Mouse (Mus musculus) erythroid progenitor cell, adult 5-6 weeks (primary cell): ENCODE measurements around the gene Pard3. TPM values are rescaled to one million over a fixed set of nuclear protein-coding genes. Genes with fewer than 3 reads are reported as not detected.

Experiments used
- ATAC-seq: replicated peaks from 2 replicates; pipeline ENCODE4 v1.8.0; 2016; ENCODE audit warnings: moderate number of reproducible peaks, mild to moderate bottlenecking, moderate TSS enrichment, inconsistent platforms; ENCODE audit not compliant: poor library complexity, low FRiP score, severe bottlenecking
- total RNA-seq, 2 experiments: library from RNA; stranded (forward) in 1 of 2; stranded (reverse) in 1 of 2; fragments of 150-400 nt in 1 of 2; fragments of 186-747, 209-891 nt in 1 of 2; gene quantifications; 2 replicates each; pipeline versions ENCODE4 v1.2.3 to v1.2.4; 2015 to 2017; ENCODE audit warnings: low replicate concordance in 2 of 2

Gene Pard3
- total RNA-seq, 2 experiments from 2014 or later = 0.15 TPM; not detected in 1

DNA sequence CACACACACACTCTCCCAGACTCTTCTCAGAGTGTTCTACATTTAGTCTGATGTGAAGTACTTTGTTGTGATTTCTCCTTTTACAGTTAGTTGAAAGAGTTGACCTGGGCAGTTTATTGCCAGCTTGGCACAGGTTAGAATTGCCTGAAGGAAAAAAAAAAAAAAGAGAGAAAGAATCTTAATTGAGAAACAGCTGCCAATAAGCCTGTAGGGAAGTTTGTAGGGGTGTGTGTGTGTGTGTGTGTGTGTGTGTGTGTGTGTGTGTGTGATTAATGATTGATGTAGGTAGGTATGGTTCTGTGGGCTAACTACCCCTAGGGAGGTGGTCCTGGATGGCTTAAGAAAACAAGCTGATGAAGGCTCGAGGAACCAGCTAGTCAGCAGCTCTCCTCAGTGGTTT lies 252.1 kb downstream of the Pard3 start:
- ATAC-seq = no peak

DNA sequence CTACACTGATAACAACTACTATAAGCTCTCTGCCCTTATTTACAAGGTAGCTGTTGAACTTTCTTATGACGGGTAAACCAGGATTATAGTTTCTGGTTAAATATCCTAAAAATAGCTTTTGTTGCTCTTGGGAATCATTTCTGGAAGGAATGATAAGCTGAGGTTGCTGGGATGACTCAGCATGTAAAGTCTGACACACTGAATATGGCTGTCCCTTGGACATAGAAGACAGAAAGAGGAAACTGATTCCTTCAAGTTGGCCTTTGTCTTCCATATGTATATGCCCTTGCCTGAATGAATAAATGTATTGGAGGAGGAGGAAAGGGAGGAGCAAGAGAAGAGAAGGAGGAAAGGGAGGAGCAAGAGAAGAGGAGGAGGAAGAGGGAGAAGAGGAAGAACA lies 254.2 kb downstream of the Pard3 start:
- no peak for ATAC-seq

DNA sequence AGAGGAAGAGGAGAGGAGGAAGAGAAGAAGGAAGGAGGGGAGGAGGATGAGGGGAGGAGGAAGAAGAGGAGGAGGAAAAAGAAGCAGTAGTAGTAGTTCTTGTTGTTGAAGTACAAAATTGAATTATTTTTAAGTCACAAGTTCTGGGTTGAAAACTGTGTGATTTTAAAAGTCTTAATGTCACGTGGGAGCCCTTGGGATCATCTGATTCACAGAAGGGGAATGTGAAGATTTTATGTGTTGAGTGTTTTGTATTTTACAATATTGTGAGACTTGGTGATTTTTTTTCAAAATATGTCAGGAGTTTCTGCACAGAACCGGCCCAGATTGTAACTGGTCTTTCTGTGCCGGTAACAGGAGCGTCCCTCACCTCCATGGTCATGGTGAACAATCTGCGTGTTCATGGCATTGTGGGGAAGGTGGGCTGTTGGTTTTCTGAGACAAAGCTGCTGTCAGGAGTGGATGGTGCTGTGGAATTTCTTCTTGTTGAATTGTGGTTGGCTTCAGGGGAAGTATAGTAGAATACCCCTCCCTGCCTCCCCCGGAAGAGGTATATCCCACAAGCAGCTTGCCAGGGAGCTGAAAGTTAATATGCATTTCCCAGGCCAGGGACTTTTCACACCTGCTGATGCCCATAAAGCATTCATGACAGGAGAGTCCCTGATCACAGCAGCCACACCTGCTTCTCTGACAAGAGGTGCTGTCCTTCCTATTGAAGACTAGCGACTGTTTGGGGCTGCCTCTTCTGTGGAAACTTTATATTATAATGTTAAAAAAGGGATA lies 254.9 kb downstream of the Pard3 start:
- no peak for ATAC-seq

DNA sequence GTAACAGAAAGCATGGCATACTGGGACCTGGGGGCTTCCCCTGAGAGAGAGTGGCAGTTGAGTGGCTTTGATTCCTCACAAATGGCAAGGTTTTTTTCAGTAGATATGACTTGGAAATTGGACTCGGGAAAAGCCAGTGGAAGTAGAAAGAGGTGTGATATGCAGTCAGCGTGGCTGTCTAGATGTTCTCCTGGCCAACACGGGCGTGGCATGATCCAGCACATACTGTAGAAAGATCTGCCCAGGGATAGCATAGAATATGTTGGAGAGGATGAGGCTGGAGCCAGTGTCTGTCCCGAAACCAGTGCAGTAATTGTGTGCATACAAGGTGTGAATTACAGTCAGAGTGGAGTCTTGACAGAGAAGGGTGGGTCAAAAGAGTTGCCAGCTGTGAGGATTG lies 257.2 kb downstream of the Pard3 start:
- no peak for ATAC-seq

DNA sequence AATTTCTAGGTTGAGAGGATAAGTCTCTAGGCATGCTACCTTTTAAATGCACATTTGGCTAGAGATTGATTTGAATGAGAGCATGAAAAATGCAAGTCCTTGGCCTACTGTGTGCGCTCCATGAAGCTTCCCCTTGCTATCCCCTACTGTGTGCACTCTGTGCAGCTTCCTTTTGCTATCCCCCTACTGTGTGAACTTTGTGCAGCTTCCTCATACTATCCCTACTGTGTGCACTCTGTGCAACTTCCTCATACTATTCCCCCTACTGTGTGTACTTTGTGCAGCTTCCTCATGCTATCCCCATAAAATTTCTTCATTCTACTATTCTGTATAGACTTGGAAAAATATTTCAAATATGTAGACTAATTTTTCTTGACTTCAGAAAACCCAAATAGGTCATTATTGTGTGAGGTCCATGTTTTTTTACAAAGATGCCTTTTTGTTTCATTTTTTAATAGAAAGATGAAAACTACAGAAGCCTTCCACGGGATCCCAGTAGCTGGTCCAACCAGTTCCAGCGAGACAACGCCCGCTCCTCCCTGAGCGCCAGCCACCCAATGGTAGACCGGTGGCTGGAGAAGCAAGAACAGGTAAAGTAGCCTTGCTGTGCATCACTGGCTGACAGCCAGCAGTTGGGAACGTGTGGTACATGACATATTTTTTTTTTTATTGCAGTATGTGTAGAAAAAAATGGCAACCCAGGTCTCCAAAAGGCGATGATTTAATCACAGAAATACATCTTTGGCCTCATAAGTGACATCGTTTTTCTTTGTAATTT lies 260.1 kb downstream of the Pard3 start:
- no peak for ATAC-seq

DNA sequence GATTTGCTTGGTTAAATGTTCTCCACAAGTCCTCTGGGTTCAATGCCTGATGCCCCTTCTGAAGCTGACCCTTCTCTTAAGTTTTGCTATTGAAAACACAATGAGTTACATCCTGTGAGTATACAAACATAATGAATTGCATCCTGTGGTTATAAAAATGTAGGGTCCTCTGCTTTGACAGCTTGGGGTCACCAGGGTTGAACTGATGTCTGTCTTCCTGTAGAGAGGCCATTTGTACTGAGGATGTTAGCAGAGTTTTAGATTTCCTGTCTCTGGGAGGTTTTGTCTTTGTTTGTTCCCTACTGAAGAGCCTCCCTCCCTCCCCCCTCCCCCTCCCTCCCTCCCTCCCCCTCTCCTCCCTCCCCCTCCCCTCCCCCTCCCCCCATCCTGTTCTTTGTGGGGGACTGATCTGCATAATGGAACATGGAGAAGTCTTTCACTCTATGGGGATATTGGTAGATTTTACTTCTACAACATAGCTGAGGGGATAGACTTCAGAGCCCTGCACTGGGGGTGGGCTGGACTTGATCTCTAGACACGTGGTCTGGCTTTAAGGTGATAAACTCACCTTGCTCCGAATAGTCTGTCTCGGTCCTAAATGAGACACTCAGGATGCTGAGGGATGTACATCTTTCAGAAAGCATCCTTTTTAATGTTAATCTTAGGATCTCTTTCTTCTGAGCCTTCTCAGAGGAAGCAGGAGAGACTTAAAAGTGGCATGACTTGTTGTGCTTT lies 261.3 kb downstream of the Pard3 start:
- no peak for ATAC-seq

DNA sequence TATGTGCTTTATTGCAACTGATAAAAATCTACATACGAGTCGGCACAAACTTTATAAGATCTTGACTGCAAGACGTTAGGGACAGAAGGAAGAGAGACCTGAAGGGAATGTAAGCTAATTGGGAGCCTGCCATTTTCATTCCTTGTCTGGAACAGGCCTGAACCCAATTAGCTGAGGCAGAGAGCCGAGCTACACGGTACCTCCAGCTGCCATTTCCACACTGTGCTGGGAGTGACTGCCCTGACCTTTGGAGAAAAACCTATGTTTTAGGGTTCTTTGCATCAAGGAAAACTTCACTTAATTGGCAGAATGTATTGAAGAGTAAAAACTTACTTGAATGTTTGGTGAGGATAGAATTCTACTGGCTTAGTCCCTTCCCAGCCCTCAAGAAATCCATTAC lies 262.1 kb downstream of the Pard3 start:
- no peak for ATAC-seq

DNA sequence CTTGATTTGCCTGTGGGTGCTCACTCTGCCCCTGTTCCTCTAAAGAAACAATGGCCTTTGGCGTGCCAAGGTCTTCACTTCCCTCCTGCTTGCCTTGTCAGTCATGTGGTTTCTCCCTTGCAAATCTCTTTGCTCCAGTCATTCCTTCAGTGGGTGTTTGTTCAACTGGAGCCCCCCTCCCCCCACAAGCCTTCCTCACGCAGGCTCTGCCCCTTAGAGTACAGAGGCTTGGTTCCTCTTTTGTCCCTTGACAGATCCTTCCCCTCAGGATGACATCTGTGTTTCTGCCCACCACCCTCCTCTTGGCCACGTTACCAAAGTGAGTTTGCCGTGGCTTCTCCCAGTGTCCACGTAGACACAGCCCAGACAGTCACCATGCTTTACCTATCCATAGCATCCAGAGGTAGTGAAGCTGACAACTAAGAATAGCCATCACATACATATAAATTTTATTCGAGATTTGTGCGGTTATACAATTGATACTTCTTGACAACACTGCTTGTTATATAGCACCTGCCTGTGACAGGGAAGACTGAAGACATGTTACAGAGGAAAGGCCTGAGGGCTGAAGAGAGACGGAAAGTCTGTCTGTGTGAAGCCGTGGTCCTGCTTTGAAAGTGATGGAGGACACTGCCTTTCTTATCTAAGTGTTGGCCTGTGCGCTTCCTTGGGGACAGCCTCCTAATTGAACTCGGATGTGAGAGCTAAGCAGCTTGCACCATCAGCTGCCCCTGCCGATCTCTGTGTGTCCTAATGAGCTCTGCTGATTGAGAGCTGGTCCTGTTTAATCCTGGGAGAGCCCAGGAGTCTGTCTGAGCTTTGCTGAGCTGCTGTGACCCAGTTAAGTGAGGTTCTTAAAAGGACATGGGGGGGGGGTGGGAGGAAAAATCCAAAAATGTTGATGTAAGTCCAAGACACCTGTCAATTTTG lies 266.8 kb downstream of the Pard3 start:
- no peak for ATAC-seq

DNA sequence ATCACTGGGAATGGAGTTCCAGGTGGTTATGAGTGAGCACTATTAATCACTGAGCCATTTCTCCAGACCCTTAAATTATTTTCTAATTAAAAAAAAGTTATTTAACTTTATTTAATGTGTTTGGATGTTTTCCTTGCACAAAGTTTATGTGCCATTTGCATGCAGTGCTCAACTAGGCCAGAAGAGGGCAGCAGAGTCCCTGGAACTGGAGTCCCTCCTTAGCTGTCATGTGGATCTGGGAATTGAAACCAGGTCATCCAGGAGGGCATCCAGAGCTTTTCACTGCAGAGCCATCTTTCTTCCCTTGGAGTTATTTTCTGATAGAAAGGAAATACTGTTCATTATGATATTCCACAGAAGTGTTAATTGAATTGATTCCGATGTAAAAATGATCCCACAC lies 268.1 kb downstream of the Pard3 start:
- ATAC-seq = no peak

DNA sequence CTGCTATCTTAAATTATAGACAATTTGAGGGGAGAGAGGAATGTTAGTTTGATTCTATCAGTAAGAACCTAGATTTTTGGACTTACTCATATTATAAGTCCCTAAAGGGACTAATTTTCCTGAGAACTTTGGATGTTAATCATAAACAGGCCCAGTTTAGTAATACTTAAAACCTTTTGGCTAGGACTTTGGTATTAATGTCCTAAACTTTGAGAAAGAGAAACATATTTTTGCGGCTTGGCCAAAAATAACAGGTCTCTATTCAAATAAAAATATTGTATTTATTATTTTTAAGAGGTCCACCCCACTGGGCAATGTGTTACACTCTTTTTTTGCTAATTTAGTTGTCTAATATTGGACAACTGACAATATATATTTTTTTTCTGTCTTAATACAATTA lies 271.5 kb downstream of the Pard3 start:
- no peak for ATAC-seq

DNA sequence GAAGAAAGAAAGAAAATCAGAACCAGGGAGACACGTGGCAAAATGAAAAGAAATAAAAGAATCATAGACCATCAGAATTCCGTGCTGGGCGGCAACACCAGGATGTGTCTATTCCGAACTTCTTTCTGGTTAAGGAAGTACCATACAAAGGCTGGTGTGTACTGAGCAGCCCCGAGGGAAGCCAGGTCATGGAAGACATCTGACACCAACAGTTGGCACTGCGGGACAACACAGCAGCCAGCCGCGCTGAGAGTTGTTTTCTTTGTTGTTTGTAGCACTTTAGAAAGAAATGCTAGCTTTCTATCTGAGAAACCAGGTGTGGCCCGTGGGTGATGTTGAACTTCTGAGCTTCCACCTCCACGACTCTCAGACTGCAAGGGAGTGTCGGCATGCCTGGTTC lies 274.5 kb downstream of the Pard3 start:
- no peak for ATAC-seq

DNA sequence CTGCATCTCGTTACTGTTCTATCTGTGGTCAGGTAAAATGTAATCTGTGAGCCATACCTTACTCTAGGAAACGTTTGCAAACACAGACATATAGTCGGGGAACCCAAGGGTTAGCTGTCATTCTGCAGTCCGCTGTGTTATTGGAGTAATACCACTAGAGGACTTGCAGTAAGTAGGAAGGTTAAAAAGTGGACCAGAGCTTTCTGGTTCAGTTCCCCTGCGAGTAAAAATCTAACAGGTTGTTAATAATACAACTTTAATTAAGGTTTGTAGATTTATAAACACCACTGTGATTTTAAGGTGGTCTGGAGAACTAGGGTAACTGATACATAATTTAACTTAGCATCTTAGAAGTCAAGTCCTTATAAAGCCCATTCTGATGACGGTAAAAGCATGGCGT lies 277.4 kb downstream of the Pard3 start:
- ATAC-seq = no peak

DNA sequence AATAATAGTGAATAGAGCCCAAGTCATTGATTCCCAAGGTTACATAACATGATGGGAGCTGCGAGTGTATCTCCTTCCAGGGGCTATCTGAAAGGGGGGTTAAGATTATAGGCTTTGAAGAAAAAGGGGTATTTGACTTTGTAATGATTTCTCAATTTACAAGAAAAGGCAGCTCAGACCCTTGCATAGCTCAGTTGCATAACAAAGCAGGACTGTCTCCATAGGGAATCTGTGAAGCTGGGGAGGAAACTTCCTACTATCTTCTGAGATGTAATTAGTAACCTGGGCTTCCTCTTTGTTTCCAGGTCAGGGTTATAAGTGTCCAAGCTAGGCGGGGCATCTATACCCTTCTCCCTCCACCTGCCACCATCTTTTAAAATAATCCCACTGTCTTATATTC lies 279.4 kb downstream of the Pard3 start:
- no peak for ATAC-seq

DNA sequence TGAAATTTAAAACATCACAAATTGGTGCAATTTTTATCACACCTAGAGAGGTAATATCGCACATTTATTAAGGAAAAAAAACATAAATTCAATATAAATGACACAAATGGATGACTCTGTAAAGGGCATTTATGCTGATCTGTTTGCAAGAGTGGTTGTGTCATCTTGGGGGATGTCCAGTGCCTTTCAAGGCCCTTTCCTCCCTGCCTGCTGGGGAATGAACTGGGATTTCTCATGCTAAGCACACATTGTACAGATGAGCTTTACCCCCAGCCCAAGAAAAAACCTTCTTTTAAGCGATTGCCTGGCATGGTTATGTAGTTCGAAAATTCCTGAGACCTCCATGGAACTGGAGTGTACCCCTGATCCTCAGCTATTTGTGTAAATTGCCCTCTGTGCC lies 280.7 kb downstream of the Pard3 start:
- no peak for ATAC-seq

DNA sequence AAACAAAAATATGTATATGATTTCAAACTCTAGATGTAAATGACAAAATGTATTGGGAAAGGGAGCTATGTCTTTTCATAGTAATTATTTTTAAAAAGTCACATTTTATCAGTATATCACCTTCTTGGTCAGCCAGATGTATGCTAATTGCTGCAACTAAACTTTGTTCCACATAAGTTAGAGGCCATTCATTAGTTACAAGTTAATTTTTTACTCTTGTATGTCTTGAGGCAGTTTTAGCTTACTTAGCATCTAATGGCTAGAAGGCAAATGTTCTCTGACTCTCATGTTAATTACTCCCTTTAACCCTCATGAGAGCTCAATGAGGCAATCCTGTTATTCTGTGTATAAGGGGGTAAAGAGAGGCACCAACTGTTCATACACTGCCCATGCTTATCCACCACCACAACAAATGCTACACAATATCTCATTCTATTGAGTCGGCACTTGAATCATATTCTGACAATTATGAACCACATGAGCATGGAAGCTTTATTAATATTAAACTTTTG lies 282.3 kb downstream of the Pard3 start:
- no peak for ATAC-seq

DNA sequence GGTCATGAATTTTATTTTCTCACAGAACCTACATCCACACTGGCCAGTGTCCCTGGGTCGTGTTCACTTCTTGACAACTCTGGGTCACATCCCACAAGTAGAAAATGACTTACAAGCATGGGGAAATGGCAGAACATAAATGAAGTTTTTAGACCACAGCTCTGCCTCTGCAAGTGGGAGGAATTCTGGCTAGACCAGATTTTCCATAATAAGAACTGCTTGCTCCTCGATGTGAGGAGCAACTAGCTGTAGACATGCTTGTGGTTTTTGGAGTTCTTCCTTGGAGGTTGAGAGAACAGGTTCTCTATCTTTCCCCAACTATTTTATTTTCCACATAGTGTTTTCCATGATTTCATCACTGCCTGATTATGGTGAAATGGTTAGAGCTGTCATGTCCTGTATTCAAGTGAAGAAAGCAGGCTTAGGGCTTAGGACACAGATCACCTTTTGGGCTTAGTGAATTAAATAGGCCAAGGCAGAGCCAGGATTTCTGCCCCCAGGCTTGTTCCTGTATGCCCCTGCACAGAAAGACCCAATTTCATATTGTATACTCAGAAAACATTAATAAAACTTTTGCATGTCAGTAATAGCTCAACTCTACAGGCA lies 284.3 kb downstream of the Pard3 start:
- ATAC-seq = no peak

DNA sequence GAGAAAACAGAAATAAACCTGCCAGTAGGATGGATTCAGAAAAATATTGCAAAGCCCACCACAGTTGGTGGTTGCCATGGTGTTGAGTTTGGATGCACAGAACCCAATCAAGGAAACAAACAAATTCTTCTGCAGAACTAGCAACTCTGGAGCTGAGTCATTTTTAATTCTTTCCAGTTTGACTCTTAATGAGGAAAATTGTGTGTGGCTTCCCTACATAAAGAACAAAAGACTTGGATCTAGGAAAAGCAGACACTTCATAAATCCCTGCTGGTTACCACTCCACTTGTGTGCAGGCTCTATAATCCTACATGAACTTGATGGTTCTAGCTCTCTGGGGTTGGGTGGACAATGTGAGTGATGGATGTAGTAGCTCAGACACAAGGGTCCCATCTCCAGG lies 298.1 kb downstream of the Pard3 start:
- no peak for ATAC-seq

DNA sequence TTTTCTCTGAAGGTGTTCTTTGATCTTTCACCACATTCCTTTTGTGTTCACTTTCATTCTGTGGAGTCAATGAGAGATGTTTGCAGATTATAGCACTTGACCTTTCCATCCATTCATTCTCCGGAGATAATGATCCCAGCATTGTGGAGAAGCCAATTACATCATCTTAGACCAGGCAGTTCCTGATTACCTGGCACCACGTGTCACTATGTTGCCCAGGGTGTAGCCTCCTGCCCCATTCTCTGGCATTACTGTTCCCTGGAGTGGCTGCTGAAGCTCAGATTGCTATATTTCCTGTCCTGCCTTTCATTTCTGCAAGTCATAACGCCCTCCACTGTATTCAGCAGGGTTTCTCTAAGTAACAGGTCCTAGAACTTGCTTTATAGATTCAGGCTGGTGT lies 304.7 kb downstream of the Pard3 start:
- ATAC-seq = no peak

DNA sequence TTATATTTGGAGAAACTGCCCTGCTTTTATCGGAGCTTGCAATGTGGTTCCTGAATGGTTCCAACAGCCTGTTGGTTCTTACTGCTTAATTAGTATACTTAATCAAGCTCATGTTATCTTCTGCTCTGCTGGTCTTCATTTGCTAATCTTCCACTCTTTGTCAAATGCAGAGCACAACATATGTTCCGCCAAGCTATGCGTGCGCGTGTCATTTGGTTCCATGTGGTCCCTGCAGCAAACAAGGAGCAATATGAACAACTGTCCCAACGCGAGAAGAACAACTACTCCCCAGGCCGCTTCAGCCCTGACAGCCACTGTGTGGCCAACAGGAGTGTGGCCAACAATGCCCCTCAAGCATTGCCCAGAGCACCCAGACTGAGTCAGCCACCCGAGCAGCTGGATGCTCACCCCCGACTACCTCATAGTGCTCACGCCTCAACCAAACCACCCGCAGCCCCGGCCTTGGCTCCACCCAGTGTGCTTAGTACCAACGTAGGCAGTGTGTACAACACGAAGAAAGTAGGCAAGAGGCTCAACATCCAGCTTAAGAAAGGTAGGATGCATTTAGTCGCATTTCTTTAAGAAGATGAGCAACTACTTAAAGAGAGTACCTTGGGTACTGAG lies 307.7 kb downstream of the Pard3 start:
- ATAC-seq = no peak
